Mouse (Mus musculus) liver, embryonic 14.5 days (tissue): Measurements from ENCODE around the gene Nfkbie. TPM values are rescaled to one million over a fixed set of nuclear protein-coding genes. Genes with fewer than 3 reads are reported as not detected.

Experiments
- ATAC-seq: fragments of 200-750 bp; cut with Nextera tagmentation; 2 replicates; pipeline ENCODE4 v1.8.0; 2017; ENCODE audit warnings: moderate number of reproducible peaks, mild to moderate bottlenecking, moderate library complexity; ENCODE audit not compliant: insufficient read depth
- DNase-seq, 3 experiments: peaks; one replicate each; pipeline ENCODE4 v3.0.0-alpha.2; 2012 to 2013; ENCODE audit warnings: low read depth in 3 of 3, low spot score in 3 of 3
- H3K27ac ChIP-seq: fragments of 300-500 bp; sonication (generic); 2 replicates; pipeline ENCODE4 v1.5.1; 2014; ENCODE audit warnings: moderate library complexity, mild to moderate bottlenecking, control low read depth, inconsistent platforms
- H3K27me3 ChIP-seq: fragments of 300-500 bp; sonication (generic); 2 replicates; pipeline ENCODE4 v1.6.1; 2014; ENCODE audit warnings: mild to moderate bottlenecking, low read length, moderate library complexity; ENCODE audit not compliant: control insufficient read depth, insufficient read depth
- H3K36me3 ChIP-seq: fragments of 300-500 bp; sonication (generic); replicated peaks from 2 replicates; pipeline ENCODE4 v1.6.1; 2014; ENCODE audit warnings: low read depth; ENCODE audit not compliant: control insufficient read depth, insufficient read depth
- H3K4me1 ChIP-seq, 2 experiments: fragments of 200-500 bp in 1 of 2; fragments of 300-500 bp in 1 of 2; sonication (generic) in 1 of 2; replicated peaks; 2 replicates each; pipeline ENCODE4 v1.6.1; 2012 to 2014; ENCODE audit warnings: antibody characterized with exemption in 1 of 2, inconsistent platforms in 1 of 2, low read length in 1 of 2; ENCODE audit not compliant: control insufficient read depth in 2 of 2, insufficient read depth in 2 of 2
- H3K4me2 ChIP-seq: fragments of 300-500 bp; sonication (generic); 2 replicates; pipeline ENCODE4 v1.6.1; 2014; ENCODE audit warnings: low read depth, mild to moderate bottlenecking, control low read depth, moderate library complexity
- H3K4me3 ChIP-seq, 2 experiments: fragments of 200-500 bp in 1 of 2; fragments of 300-500 bp in 1 of 2; sonication (generic) in 1 of 2; 2 replicates each; pipeline ENCODE4 v1.5.1; 2012 to 2014; ENCODE audit warnings: low read depth in 2 of 2, low read length in 2 of 2, mild to moderate bottlenecking in 2 of 2, control low read depth in 1 of 2, inconsistent platforms in 1 of 2, moderate library complexity in 1 of 2; ENCODE audit not compliant: insufficient read depth in 1 of 2
- H3K9ac ChIP-seq: fragments of 300-500 bp; sonication (generic); replicated peaks from 2 replicates; pipeline ENCODE4 v1.6.1; 2014; ENCODE audit warnings: mild to moderate bottlenecking, control low read depth, moderate library complexity
- H3K9me3 ChIP-seq: fragments of 300-500 bp; sonication (generic); 2 replicates; pipeline ENCODE4 v1.6.1; 2016; ENCODE audit warnings: low read length, mixed read lengths; ENCODE audit not compliant: control insufficient read depth
- CTCF ChIP-seq: IDR thresholded peaks from 2 replicates; pipeline ENCODE4 v1.5.1; 2016; ENCODE audit warnings: antibody characterized with exemption, low read depth, control low read depth
- EP300 ChIP-seq: IDR thresholded peaks from 2 replicates; pipeline ENCODE4 v1.6.1; 2016; ENCODE audit warnings: antibody characterized with exemption, low read depth
- WGBS: fragments of 180-500 bp; shearing (Covaris S2); extraction: QIAGEN DNeasy Blood & Tissue Kit; methylation state at CpG from one replicate; pipeline ENCODE4 v1.1.7; 2014; ENCODE audit not compliant: insufficient replicate concordance; 5-methylcytosine and 5-hydroxymethylcytosine counted together
- polyA plus RNA-seq, 2 experiments: library from polyadenylated mRNA; depleted of rRNA in 1 of 2; stranded (reverse) in 1 of 2; unstranded in 1 of 2; fragments of >200 nt; fragmentation: Nextera tagmentation in 1 of 2; extraction: Ambion mirVana in 1 of 2; gene quantifications; 2 replicates each; pipeline versions ENCODE4 v1.2.1 to v1.2.3; 2012 to 2014

Nfkbie gene
- polyA plus RNA-seq, 2 experiments, result 0.65 to 0.66 TPM

GRCm38 (mm10) chr17:45557998-45558862 is 2.7 kb downstream of the Nfkbie start:
- no peak overlapping the region for H3K4me3 ChIP-seq
- peaks cover 0 to 11% of the 10 kb centered on the region in 2 experiments; a peak in 3 of 4 replicates for H3K4me1 ChIP-seq
- DNase-seq (no peak), ATAC-seq (no peak)
- H3K9me3 ChIP-seq, result no peaks in the 10 kb centered on the region
- 51% methylated on average over 16 of the region's 16 CpGs for WGBS
- H3K27ac ChIP-seq, result no peak overlapping the region
- H3K4me2 ChIP-seq, result no peak overlapping the region
- no peaks in the 10 kb centered on the region for H3K36me3 ChIP-seq
- no peak overlapping the region for H3K9ac ChIP-seq
- H3K27me3 ChIP-seq, result peaks cover 15% of the 10 kb centered on the region
- TF ChIP-seq CTCF, result no peak
- TF ChIP-seq EP300, result no peak

GRCm38 (mm10) chr17:45559732-45560525 is 4.4 kb downstream of the Nfkbie start:
- no peak for DNase-seq
- Histone ChIP-seq H3K27ac (no peak overlapping the region), H3K4me2 (no peak overlapping the region), H3K9me3 (no peaks in the 10 kb centered on the region), H3K36me3 (no peaks in the 10 kb centered on the region), H3K27me3 (peaks cover 15% of the 10 kb centered on the region), H3K9ac (no peak overlapping the region), H3K4me3 (no peak overlapping the region), H3K4me1 (peaks cover 1 to 14% of the 10 kb centered on the region in 2 experiments)
- 74% methylated on average over 15 of the region's 15 CpGs for WGBS
- ATAC-seq, result no peak
- no peak for TF ChIP-seq EP300
- TF ChIP-seq CTCF, result no peak

GRCm38 (mm10) chr17:45563216-45563615 is 7.7 kb downstream of the Nfkbie start:
- Histone ChIP-seq H3K4me1 (peaks cover 3 to 4% of the 10 kb centered on the region in 2 experiments; a peak in 2 of 4 replicates), H3K27me3 (no peaks in the 10 kb centered on the region), H3K4me2 (peak overlapping the region; percentile 98), H3K4me3 (no peak overlapping the region), H3K9ac (no peak overlapping the region), H3K27ac (no peak overlapping the region), H3K9me3 (no peaks in the 10 kb centered on the region), H3K36me3 (peaks cover 12% of the 10 kb centered on the region)
- TF ChIP-seq EP300 (no peak), CTCF (no peak)
- 65% methylated on average over 12 of the region's 12 CpGs for WGBS
- no peak for ATAC-seq
- DNase-seq, result no peak

- Histone ChIP-seq H3K4me3 (peak within 1 kb of the TSS; percentile 77 to 93), H3K9me3 (no peaks in the 10 kb centered on the region), H3K27me3 (no peaks in the 10 kb centered on the region), H3K36me3 (peaks cover 19% of the 10 kb centered on the region), H3K27ac (peak within 1 kb of the TSS; percentile 20; the same call in 1 of the 2 replicates), H3K9ac (peak within 1 kb of the TSS; percentile 90), H3K4me2 (peak within 1 kb of the TSS; percentile 98), H3K4me1 (peaks cover 3 to 4% of the 10 kb centered on the region in 2 experiments; a peak in 2 of 4 replicates)
- ATAC-seq (peak; percentile 75), DNase-seq (peak; percentile 65 to 77 (median 66))
- TF ChIP-seq EP300 (no peak), CTCF (peak; percentile 93)
- WGBS, result 2% methylated on average over 52 of the region's 61 CpGs
Measured at GRCm38 (mm10) chr17:45563655-45564530, 8.4 kb downstream of the Nfkbie start, which contains the start of gene Slc35b2. Slc35b2 (plus strand) TSS chr17:45563874.
